Mouse (Mus musculus) midbrain, embryonic 12.5 days (tissue): ENCODE measurements around the gene Jup. TPM values are rescaled to one million over a fixed set of nuclear protein-coding genes. Genes with fewer than 3 reads are reported as not detected.

ENCODE experiments used
- ATAC-seq: fragments of 200-750 bp; cut with Nextera tagmentation; 2 replicates; pipeline ENCODE4 v1.8.0; 2017; ENCODE audit warnings: low read depth, moderate TSS enrichment, moderate library complexity; ENCODE audit not compliant: low FRiP score
- H3K27ac ChIP-seq: fragments of 300-500 bp; sonication (generic); replicated peaks from 2 replicates; pipeline ENCODE4 v1.5.1; 2016; ENCODE audit warnings: mild to moderate bottlenecking
- H3K27me3 ChIP-seq: fragments of 300-500 bp; sonication (generic); 2 replicates; pipeline ENCODE4 v1.6.1; 2016; ENCODE audit warnings: mild to moderate bottlenecking
- H3K36me3 ChIP-seq: fragments of 300-500 bp; sonication (generic); 2 replicates; pipeline ENCODE4 v1.6.1; 2016
- H3K4me1 ChIP-seq: fragments of 300-500 bp; sonication (generic); 2 replicates; pipeline ENCODE4 v1.6.1; 2016
- H3K4me2 ChIP-seq: fragments of 300-500 bp; sonication (generic); replicated peaks from 2 replicates; pipeline ENCODE4 v1.6.1; 2016; ENCODE audit warnings: mild to moderate bottlenecking, moderate library complexity
- H3K4me3 ChIP-seq: fragments of 300-500 bp; sonication (generic); 2 replicates; pipeline ENCODE4 v1.5.1; 2016; ENCODE audit warnings: mild to moderate bottlenecking
- H3K9ac ChIP-seq: fragments of 300-500 bp; sonication (generic); replicated peaks from 2 replicates; pipeline ENCODE4 v1.6.1; 2016; ENCODE audit warnings: mild to moderate bottlenecking, moderate library complexity
- H3K9me3 ChIP-seq: fragments of 300-500 bp; sonication (generic); 2 replicates; pipeline ENCODE4 v1.6.1; 2016; ENCODE audit warnings: mild to moderate bottlenecking
- WGBS: fragments of 180-500 bp; shearing (Covaris S2); methylation state at CpG from one replicate; pipeline ENCODE4 v1.1.7; 2016; 5-methylcytosine and 5-hydroxymethylcytosine counted together
- microRNA-seq: library from miRNA; unstranded; fragments of <30 nt; microRNA quantifications from one replicate; pipeline ENCODE4, GENCODE M21; 2017
- polyA plus RNA-seq: library from polyadenylated mRNA; unstranded; fragments of >200 nt; fragmentation: Nextera tagmentation; extraction: Ambion mirVana; gene quantifications from 2 replicates; pipeline ENCODE4 v1.2.1, GENCODE M21; 2016

The Jup gene
- polyA plus RNA-seq, 1 experiment from 2014 or later, result 53.8 TPM

DNA sequence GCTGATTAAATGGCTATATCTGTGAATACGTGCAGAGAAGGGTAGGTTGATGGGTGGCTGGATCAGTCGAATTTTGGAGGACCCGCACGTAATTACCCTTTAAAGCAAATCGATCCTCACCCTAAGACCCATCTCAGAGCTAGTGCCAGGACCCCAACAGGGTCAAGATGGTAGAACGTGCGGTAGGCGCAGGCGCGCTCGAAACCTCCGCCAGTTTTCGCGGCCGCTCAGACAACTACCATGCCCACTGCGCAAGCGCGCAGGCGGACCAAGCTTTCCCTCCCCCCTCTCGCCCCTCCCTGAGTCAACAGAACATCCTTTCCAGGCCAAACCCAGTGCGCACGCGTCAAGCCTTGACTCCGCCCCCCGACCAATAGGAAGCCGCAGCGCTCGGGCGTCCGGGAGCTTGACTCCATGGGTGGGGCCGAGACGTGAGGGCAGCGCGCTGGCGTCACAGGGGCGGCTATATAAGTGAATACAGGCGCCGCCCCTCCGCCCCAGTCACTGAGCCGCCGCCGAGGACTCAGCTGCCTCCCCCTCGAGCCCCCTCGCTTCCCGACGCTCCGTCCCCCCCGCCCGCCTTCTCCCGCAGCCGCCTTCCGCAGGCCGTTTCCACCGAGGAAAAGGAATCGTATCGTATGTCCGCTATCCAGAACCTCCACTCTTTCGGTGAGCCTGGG, 77.9 kb downstream of the Jup start, which contains the start of gene Eif1:
Gene Eif1, plus strand, starts transcription at position 394 of the 680 bp plus-strand sequence.
- under 1% methylated on average over 49 of the region's 58 CpGs for WGBS
- peak; percentile 91 for ATAC-seq
- H3K27ac ChIP-seq, result peak within 1 kb of the TSS; percentile 98
- no peaks in the 10 kb centered on the region for H3K27me3 ChIP-seq
- peak within 1 kb of the TSS; percentile 81 for H3K4me2 ChIP-seq
- H3K9ac ChIP-seq, result peak within 1 kb of the TSS; percentile 98
- H3K4me1 ChIP-seq, result peaks cover 12% of the 10 kb centered on the region
- peak within 1 kb of the TSS; percentile 81 for H3K4me3 ChIP-seq
- no peaks in the 10 kb centered on the region for H3K9me3 ChIP-seq
- peaks cover 15% of the 10 kb centered on the region for H3K36me3 ChIP-seq

Small RNA genes lying within 50 kb of the gene (microRNA-seq; reads per million reads assigned to microRNA genes)
- not detected for gene Gm27374

Other genes with a start within 250 kb of the Jup start
- 3.7 and 5.4 TPM in 2 replicates for gene Krt19, start 249.1 kb downstream of the Jup start, polyA plus RNA-seq
- not detected in 2 replicates for gene Krt9, start 204.5 kb downstream of the Jup start, polyA plus RNA-seq
- 4.5 and 5.5 TPM in 2 replicates for gene Krt14, start 190.2 kb downstream of the Jup start, polyA plus RNA-seq
- gene Krt16, start 148.9 kb downstream of the Jup start, polyA plus RNA-seq, result not detected in 2 replicates
- 0.56 and 1.1 TPM in 2 replicates for gene Krt17, start 136.7 kb downstream of the Jup start, polyA plus RNA-seq
- not detected in 2 replicates for gene Krt42, start 127.9 kb downstream of the Jup start, polyA plus RNA-seq
- gene Eif1, start 77.9 kb downstream of the Jup start, polyA plus RNA-seq, result 1,467 and 1,563 TPM in 2 replicates
- 0.97 and 1.2 TPM in 2 replicates for gene Gast, start 63.4 kb downstream of the Jup start, polyA plus RNA-seq
- 72.8 and 86.6 TPM in 2 replicates for gene Hap1, start 41.6 kb downstream of the Jup start, polyA plus RNA-seq
- 19.7 and 25.4 TPM in 2 replicates for gene P3h4, start 17.1 kb upstream of the Jup start, polyA plus RNA-seq
- 44.5 and 48.0 TPM in 2 replicates for gene Fkbp10, start 17.9 kb upstream of the Jup start, polyA plus RNA-seq
- 93.9 and 100.0 TPM in 2 replicates for gene Nt5c3b, start 44.0 kb upstream of the Jup start, polyA plus RNA-seq
- 0.75 and 0.89 TPM in 2 replicates for gene Klhl10, start 44.2 kb upstream of the Jup start, polyA plus RNA-seq
- gene Klhl11, start 75.0 kb upstream of the Jup start, polyA plus RNA-seq, result 13.7 and 15.3 TPM in 2 replicates
- gene Acly, start 130.2 kb upstream of the Jup start, polyA plus RNA-seq, result 366 and 368 TPM in 2 replicates
- 2.4 and 2.6 TPM in 2 replicates for gene Ttc25, start 147.8 kb upstream of the Jup start, polyA plus RNA-seq
- 19.7 and 20.4 TPM in 2 replicates for gene Cnp, start 177.1 kb upstream of the Jup start, polyA plus RNA-seq
- gene Nkiras2, start 221.5 kb upstream of the Jup start, polyA plus RNA-seq, result 101 and 103 TPM in 2 replicates
- gene Dnajc7, start 222.4 kb upstream of the Jup start, polyA plus RNA-seq, result 310 and 329 TPM in 2 replicates